Mouse (Mus musculus) neural tube, embryonic 15.5 days (tissue): Measurements from ENCODE around the gene Gm9945. TPM values are rescaled to one million over a fixed set of nuclear protein-coding genes. Genes with fewer than 3 reads are reported as not detected.

Experiments used
- ATAC-seq: fragments of 200-750 bp; cut with Nextera tagmentation; 2 replicates; pipeline ENCODE4 v1.8.0; 2017; ENCODE audit warnings: mild to moderate bottlenecking, moderate TSS enrichment, moderate library complexity; ENCODE audit not compliant: low FRiP score
- H3K27ac ChIP-seq: fragments of 300-500 bp; sonication (generic); replicated peaks from 2 replicates; pipeline ENCODE4 v1.5.1; 2015; ENCODE audit warnings: mild to moderate bottlenecking, inconsistent platforms
- H3K27me3 ChIP-seq: fragments of 300-500 bp; sonication (generic); replicated peaks from 2 replicates; pipeline ENCODE4 v1.6.1; 2015; ENCODE audit warnings: inconsistent platforms
- H3K36me3 ChIP-seq: fragments of 300-500 bp; sonication (generic); 2 replicates; pipeline ENCODE4 v1.6.1; 2015; ENCODE audit warnings: inconsistent platforms
- H3K4me1 ChIP-seq: fragments of 300-500 bp; sonication (generic); 2 replicates; pipeline ENCODE4 v1.6.1; 2015; ENCODE audit warnings: inconsistent platforms
- H3K4me2 ChIP-seq: fragments of 300-500 bp; sonication (generic); 2 replicates; pipeline ENCODE4 v1.6.1; 2015; ENCODE audit warnings: inconsistent platforms, mild to moderate bottlenecking, moderate library complexity
- H3K4me3 ChIP-seq: fragments of 300-500 bp; sonication (generic); replicated peaks from 2 replicates; pipeline ENCODE4 v1.5.1; 2015; ENCODE audit warnings: mild to moderate bottlenecking, inconsistent platforms
- H3K9ac ChIP-seq: fragments of 300-500 bp; sonication (generic); replicated peaks from 2 replicates; pipeline ENCODE4 v1.6.1; 2015; ENCODE audit warnings: mild to moderate bottlenecking, inconsistent platforms
- H3K9me3 ChIP-seq: fragments of 300-500 bp; sonication (generic); replicated peaks from 2 replicates; pipeline ENCODE4 v1.6.1; 2016; ENCODE audit warnings: inconsistent platforms
- WGBS: fragments of 180-500 bp; shearing (Covaris S2); methylation state at CpG from one replicate; pipeline ENCODE4 v1.1.7; 2015; ENCODE audit warnings: mixed read lengths; 5-methylcytosine and 5-hydroxymethylcytosine counted together
- polyA plus RNA-seq: library from polyadenylated mRNA; unstranded; fragments of >200 nt; fragmentation: Nextera tagmentation; extraction: Ambion mirVana; gene quantifications from 2 replicates; pipeline ENCODE4 v1.2.1, GENCODE M21; 2015

Gm9945 gene
- 0.27 TPM in 1 of 2 replicates, not detected in the other for polyA plus RNA-seq

DNA sequence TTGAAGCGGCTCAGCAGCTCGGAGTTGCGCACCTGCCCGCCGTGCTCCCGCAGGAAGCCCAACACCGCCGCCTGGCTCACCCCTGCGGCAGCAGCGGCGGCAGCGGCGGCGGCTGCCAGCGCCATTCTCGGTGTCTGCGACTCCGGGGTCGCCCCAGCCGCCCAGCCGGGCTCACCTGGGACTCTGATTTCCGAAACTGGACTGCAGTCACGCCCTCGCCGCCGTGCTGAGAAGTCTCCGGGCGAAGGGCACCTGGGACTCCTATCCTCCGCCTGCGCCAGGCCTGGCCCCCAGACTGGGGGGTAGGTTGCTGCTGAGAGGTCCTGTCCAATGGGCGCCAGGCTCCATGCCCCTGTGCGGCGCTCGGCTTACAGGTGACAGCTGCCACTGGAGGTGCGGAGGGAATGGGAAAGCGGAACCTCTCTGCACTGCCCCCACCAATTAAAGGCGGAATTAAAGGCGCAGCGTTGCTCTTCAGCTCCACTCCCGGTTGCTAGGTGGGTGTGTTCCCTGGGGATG is at the start of gene Gm9945, which contains the start of gene Sowaha:
Gene Gm9945, plus strand, starts transcription at position 384 of the 519 bp plus-strand sequence.
Gene Sowaha, minus strand, starts transcription at position 492 of the 519 bp plus-strand sequence.
- peak within 1 kb of the TSS; percentile 43 for H3K9ac ChIP-seq
- ATAC-seq = peak; percentile 78
- peak within 1 kb of the TSS; percentile 83 for H3K4me2 ChIP-seq
- H3K4me3 ChIP-seq = peak within 1 kb of the TSS; percentile 53
- WGBS = 2% methylated on average over 39 of the region's 40 CpGs
- H3K27me3 ChIP-seq = peaks cover 52% of the 10 kb centered on the region
- H3K27ac ChIP-seq = no peak within 1 kb of the TSS
- peaks cover 27% of the 10 kb centered on the region for H3K4me1 ChIP-seq
- no peaks in the 10 kb centered on the region for H3K36me3 ChIP-seq
- H3K9me3 ChIP-seq = no peaks in the 10 kb centered on the region

DNA sequence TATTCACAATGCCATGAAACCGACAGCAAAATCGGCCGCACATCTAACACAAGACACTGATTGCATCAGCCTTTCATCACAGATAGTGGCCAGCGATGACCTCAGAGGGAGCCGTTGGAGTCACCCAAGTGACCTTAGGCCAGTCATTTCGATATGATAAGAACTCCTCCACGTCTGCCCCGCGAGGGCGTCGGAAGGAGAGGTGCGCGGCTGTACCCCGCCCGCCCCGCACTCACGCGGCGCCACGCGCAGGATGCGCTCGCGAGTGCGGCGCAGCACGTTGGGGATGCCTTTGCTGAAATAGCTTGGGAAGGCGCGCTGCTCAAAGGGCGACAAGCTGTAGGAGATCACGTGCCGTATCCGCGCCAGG is 49.7 kb upstream of the Gm9945 start:
- peaks cover 16% of the 10 kb centered on the region for H3K4me1 ChIP-seq
- under 1% methylated on average over 34 of the region's 34 CpGs for WGBS
- peaks cover 20% of the 10 kb centered on the region for H3K36me3 ChIP-seq
- H3K4me2 ChIP-seq = peak overlapping the region; percentile 85
- H3K27me3 ChIP-seq = no peaks in the 10 kb centered on the region
- peak overlapping the region; percentile 74 for H3K4me3 ChIP-seq
- ATAC-seq = peak; percentile 58
- no peaks in the 10 kb centered on the region for H3K9me3 ChIP-seq
- peak overlapping the region; percentile 88 for H3K27ac ChIP-seq
- peak overlapping the region; percentile 82 for H3K9ac ChIP-seq

- H3K27ac ChIP-seq = peak within 1 kb of the TSS; percentile 88
- peaks cover 20% of the 10 kb centered on the region for H3K36me3 ChIP-seq
- peak within 1 kb of the TSS; percentile 74 for H3K4me3 ChIP-seq
- no peaks in the 10 kb centered on the region for H3K27me3 ChIP-seq
- under 1% methylated on average over 44 of the region's 44 CpGs for WGBS
- H3K4me2 ChIP-seq = peak within 1 kb of the TSS; percentile 85
- peak; percentile 97 for ATAC-seq
- no peaks in the 10 kb centered on the region for H3K9me3 ChIP-seq
- peak within 1 kb of the TSS; percentile 82 for H3K9ac ChIP-seq
- H3K4me1 ChIP-seq = peaks cover 16% of the 10 kb centered on the region
Measured at GRCm38 (mm10) chr11:53430670-53431346, 49.2 kb upstream of the Gm9945 start, which contains the start of the genes Uqcrq and Gdf9. Gene Uqcrq (minus strand): TSS chr11:53430831. Gene Gdf9 (plus strand): TSS chr11:53431023.

DNA sequence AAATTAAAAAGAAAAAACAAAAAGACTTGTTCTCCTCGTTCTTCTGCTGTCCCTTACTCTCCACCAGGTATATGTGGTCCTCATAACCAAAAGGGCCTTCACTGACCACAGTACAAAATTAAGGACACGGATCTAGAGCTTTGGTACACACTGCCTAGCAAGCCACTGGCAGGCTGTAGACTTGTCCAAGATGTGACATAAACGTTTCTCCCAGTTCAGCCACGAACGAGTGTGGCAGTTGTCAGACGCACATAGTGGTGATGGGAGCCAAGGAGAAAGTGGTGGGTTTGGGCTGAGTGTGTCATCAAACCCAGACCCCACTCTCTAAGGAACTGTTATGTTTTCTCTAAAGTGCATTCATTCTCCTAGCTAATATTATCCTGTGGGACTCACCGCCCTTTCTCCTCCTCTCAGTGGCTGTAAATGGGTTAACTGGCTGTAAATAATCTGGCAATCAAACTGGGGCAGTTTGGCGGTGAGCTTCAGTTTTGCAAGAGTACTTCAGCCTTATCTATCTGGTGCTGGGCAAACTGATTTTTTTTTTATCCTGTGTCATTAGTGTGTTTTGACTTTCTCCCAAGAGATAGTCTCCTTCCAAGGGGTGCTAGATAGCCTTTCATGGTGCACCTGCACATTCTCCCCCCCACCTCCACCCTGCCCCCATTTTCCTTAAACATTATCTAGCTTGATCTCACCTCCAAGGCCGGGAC is 48.5 kb upstream of the Gm9945 start:
- peak; percentile 39; the same call in 1 of the 2 replicates for ATAC-seq
- H3K27ac ChIP-seq = peak overlapping the region; percentile 88
- peak overlapping the region; percentile 74 for H3K4me3 ChIP-seq
- no peaks in the 10 kb centered on the region for H3K27me3 ChIP-seq
- no peaks in the 10 kb centered on the region for H3K9me3 ChIP-seq
- H3K9ac ChIP-seq = peak overlapping the region; percentile 82
- peak overlapping the region; percentile 85 for H3K4me2 ChIP-seq
- peaks cover 16% of the 10 kb centered on the region for H3K4me1 ChIP-seq
- WGBS = 12% methylated on average over 9 of the region's 9 CpGs
- H3K36me3 ChIP-seq = peaks cover 20% of the 10 kb centered on the region

GRCm38 (mm10) chr11:53433057-53433456 is 46.9 kb upstream of the Gm9945 start:
- no peak overlapping the region for H3K9ac ChIP-seq
- H3K36me3 ChIP-seq = peaks cover 10% of the 10 kb centered on the region
- no peaks in the 10 kb centered on the region for H3K9me3 ChIP-seq
- WGBS = 77% methylated on average over 6 of the region's 6 CpGs
- no peak overlapping the region for H3K27ac ChIP-seq
- no peak overlapping the region for H3K4me3 ChIP-seq
- peaks cover 16% of the 10 kb centered on the region for H3K4me1 ChIP-seq
- no peaks in the 10 kb centered on the region for H3K27me3 ChIP-seq
- no peak overlapping the region for H3K4me2 ChIP-seq
- ATAC-seq = no peak

DNA sequence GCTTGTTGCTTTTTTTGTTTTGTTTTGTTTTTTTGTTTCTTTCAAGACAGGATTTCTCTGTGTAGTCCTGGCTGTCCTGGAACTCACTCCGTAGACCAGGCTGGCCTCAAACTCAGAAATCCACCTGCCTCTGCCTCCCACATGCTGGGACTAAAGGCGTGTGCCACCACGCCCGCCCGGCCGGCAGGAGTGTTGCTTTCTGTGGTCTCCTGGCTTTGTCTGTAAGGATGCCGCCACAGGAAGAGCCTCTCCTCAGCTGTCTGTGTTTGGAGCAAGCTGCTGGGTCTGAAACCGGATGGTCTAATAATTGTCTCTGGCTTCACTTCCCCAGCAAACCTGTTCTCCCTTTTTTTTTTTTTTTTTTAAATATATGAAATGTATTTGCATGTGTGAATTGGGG is 44.5 kb upstream of the Gm9945 start:
- Histone ChIP-seq H3K36me3 (no peaks in the 10 kb centered on the region), H3K4me3 (no peak overlapping the region), H3K4me1 (peaks cover 6% of the 10 kb centered on the region), H3K9ac (no peak overlapping the region), H3K9me3 (no peaks in the 10 kb centered on the region), H3K27ac (no peak overlapping the region), H3K4me2 (no peak overlapping the region), H3K27me3 (no peaks in the 10 kb centered on the region)
- 84% methylated on average over 8 of the region's 8 CpGs for WGBS
- no peak for ATAC-seq

DNA sequence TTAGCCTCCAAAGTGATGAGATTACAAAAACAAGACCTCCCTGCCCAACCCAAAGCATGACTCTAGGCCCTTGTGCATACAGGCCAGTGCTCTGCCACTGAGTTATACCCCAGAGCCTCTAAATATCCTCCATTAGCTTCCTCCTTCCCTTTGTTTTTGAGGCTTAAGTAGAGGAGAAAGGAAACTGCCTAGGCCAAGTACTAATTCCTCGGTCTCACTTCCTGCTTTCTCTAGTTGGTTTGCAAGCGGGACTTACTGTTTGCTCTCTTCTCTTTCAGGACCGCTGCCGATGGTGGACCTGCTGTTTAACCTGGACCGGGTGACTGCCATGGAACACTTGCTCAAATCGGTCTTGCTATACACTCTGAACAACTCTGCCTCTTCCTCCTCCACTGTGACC is 43.6 kb upstream of the Gm9945 start:
- Histone ChIP-seq H3K9ac (no peak overlapping the region), H3K4me1 (peaks cover 4% of the 10 kb centered on the region), H3K27me3 (no peaks in the 10 kb centered on the region), H3K27ac (no peak overlapping the region), H3K36me3 (no peaks in the 10 kb centered on the region), H3K4me2 (no peak overlapping the region), H3K4me3 (no peak overlapping the region), H3K9me3 (no peaks in the 10 kb centered on the region)
- 97% methylated on average over 6 of the region's 6 CpGs for WGBS
- no peak for ATAC-seq

GRCm38 (mm10) chr11:53441921-53442320 is 38.0 kb upstream of the Gm9945 start:
- Histone ChIP-seq H3K36me3 (no peaks in the 10 kb centered on the region), H3K9me3 (no peaks in the 10 kb centered on the region), H3K9ac (no peak overlapping the region), H3K27ac (no peak overlapping the region), H3K4me1 (no peaks in the 10 kb centered on the region), H3K4me2 (no peak overlapping the region), H3K4me3 (no peak overlapping the region), H3K27me3 (no peaks in the 10 kb centered on the region)
- 62% methylated on average over 12 of the region's 12 CpGs for WGBS
- ATAC-seq = no peak

DNA sequence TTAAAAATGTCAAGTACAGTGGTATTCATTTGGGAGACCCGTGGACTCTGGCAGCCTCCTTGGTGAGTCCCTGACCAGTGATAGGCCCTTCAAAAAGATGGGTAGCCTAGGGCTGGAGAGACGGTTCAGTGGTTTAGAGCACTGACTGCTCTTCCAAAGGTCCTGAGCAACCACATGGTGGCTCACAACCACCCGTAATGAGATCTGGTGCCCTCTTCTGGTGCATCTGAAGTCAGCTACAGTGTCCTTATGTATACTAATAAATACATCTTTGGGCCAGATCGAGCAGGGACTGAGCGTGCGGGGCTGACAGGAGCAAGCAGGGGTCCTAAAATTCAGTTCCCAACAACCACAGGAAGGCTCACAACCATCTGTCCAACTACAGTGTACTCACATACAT is 36.1 kb upstream of the Gm9945 start:
- no peaks in the 10 kb centered on the region for H3K27me3 ChIP-seq
- WGBS = 43% methylated on average over 6 of the region's 6 CpGs
- no peaks in the 10 kb centered on the region for H3K36me3 ChIP-seq
- ATAC-seq = no peak
- no peak overlapping the region for H3K4me3 ChIP-seq
- no peaks in the 10 kb centered on the region for H3K4me1 ChIP-seq
- no peaks in the 10 kb centered on the region for H3K9me3 ChIP-seq
- H3K27ac ChIP-seq = no peak overlapping the region
- H3K4me2 ChIP-seq = no peak overlapping the region
- H3K9ac ChIP-seq = no peak overlapping the region

GRCm38 (mm10) chr11:53445562-53445961 is 34.4 kb upstream of the Gm9945 start:
- Histone ChIP-seq H3K36me3 (no peaks in the 10 kb centered on the region), H3K4me3 (no peak overlapping the region), H3K4me1 (no peaks in the 10 kb centered on the region), H3K9me3 (no peaks in the 10 kb centered on the region), H3K27ac (no peak overlapping the region), H3K4me2 (no peak overlapping the region), H3K27me3 (no peaks in the 10 kb centered on the region), H3K9ac (no peak overlapping the region)
- WGBS = 67% methylated on average over 13 of the region's 13 CpGs
- ATAC-seq = no peak

DNA sequence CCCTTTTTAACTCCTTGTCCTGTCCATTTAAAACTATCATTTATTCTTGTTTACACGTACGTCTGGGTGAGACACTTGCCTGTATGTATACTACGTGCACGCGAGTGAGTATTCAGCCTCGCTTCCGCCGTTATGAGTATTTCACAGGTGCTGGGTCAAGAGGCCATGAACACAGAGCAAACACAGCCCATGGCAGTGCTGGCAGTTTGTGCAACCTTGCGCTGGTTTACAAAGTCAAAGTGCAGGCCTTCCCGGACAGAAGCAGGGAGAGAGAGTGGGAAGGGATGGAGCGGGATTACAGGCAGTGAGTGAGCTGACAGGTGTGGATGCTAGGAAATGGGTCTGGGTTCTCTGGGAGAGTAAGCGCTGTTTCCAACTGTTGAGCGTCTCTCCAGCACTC is 33.8 kb upstream of the Gm9945 start:
- Histone ChIP-seq H3K27me3 (no peaks in the 10 kb centered on the region), H3K9ac (no peak overlapping the region), H3K27ac (no peak overlapping the region), H3K4me3 (no peak overlapping the region), H3K36me3 (no peaks in the 10 kb centered on the region), H3K4me1 (no peaks in the 10 kb centered on the region), H3K9me3 (no peaks in the 10 kb centered on the region), H3K4me2 (no peak overlapping the region)
- ATAC-seq = no peak
- WGBS = 88% methylated on average over 13 of the region's 13 CpGs

DNA sequence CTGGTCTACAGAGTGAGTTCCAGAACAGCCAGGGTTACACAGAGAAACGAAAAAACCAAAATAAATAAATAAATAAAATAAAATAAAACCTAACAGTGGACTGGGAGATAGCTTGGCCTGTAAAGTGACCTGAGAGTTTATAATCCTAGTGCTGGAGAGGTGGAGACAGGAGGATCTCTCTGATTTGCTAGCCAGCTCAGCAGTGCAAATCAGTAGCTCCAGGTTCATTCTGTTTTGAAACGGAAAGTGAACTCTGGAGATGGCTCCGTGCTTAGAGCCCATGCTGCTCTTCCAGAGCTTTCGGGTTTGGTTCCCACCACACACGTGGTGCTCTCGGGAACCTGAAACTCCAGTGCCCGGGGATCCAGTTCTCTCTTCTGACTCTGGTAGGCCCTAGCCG is 32.0 kb upstream of the Gm9945 start:
- H3K9ac ChIP-seq = no peak overlapping the region
- 90% methylated on average over 8 of the region's 8 CpGs for WGBS
- no peaks in the 10 kb centered on the region for H3K27me3 ChIP-seq
- ATAC-seq = no peak
- H3K4me1 ChIP-seq = no peaks in the 10 kb centered on the region
- H3K4me2 ChIP-seq = no peak overlapping the region
- H3K9me3 ChIP-seq = no peaks in the 10 kb centered on the region
- H3K4me3 ChIP-seq = no peak overlapping the region
- H3K36me3 ChIP-seq = no peaks in the 10 kb centered on the region
- H3K27ac ChIP-seq = no peak overlapping the region
